Mouse (Mus musculus) CD4-positive naive resting alpha-beta T cell, adult 57 days (primary cell): ENCODE measurements around the gene Hist1h2bq. TPM values are rescaled to one million over a fixed set of nuclear protein-coding genes. Genes with fewer than 3 reads are reported as not detected.

ENCODE experiments used
- total RNA-seq: library from RNA; stranded (reverse); gene quantifications from one replicate; pipeline ENCODE4 v1.2.4, GENCODE M21; 2023

The Hist1h2bq gene
- total RNA-seq, result 49.3 TPM

GRCm38 (mm10) chr13:21810073-21810472, at the start of gene Hist1h2bq, which contains the start of gene Hist1h2ao:
Gene Hist1h2bq, minus strand, starts transcription at chr13:21810197.
Gene Hist1h2ao, plus strand, starts transcription at chr13:21810465.

GRCm38 (mm10) chr13:21833461-21833860, 23.5 kb upstream of the Hist1h2bq start, which contains the start of the genes Hist1h2ap and Hist1h2br:
Gene Hist1h2ap, minus strand, starts transcription at chr13:21833507.
Gene Hist1h2br, plus strand, starts transcription at chr13:21833743.

GRCm38 (mm10) chr13:21831418-21832394, 21.7 kb upstream of the Hist1h2bq start, which contains the start of gene Hist1h4n:
Gene Hist1h4n, minus strand, starts transcription at chr13:21832196.

GRCm38 (mm10) chr13:21811539-21811938, 1.5 kb upstream of the Hist1h2bq start, which contains the start of gene Hist1h4m:
Gene Hist1h4m, plus strand, starts transcription at chr13:21811746.

GRCm38 (mm10) chr13:21786899-21787629, 22.9 kb downstream of the Hist1h2bq start, which contains the start of the genes Hist1h2an and Hist1h2bp:
Gene Hist1h2an, minus strand, starts transcription at chr13:21787218.
Gene Hist1h2bp, plus strand, starts transcription at chr13:21787461.

GRCm38 (mm10) chr13:21783255-21783617, 26.8 kb downstream of the Hist1h2bq start, which contains the start of gene Hist1h3i:
Gene Hist1h3i, minus strand, starts transcription at chr13:21783370.

GRCm38 (mm10) chr13:21779767-21780731, 29.9 kb downstream of the Hist1h2bq start, which contains the start of gene Hist1h1b:
Gene Hist1h1b, minus strand, starts transcription at chr13:21780625.

Other genes starting within 250 kb of the Hist1h2bq start
- gene Olfr1364, start 228.4 kb downstream of the Hist1h2bq start, total RNA-seq, result not detected
- not detected for gene Olfr1362, start 196.2 kb downstream of the Hist1h2bq start, total RNA-seq
- gene Olfr11, start 167.7 kb downstream of the Hist1h2bq start, total RNA-seq, result not detected
- not detected for gene Olfr1361, start 146.8 kb downstream of the Hist1h2bq start, total RNA-seq
- not detected for gene Olfr1360, start 132.8 kb downstream of the Hist1h2bq start, total RNA-seq
- gene Olfr1359, start 112.1 kb downstream of the Hist1h2bq start, total RNA-seq, result not detected
- 28.4 TPM for gene Hist1h2bl, start 94.1 kb downstream of the Hist1h2bq start, total RNA-seq
- gene Hist1h2ai, start 93.8 kb downstream of the Hist1h2bq start, total RNA-seq, result 48.8 TPM
- 99.8 TPM for gene Hist1h3h, start 92.5 kb downstream of the Hist1h2bq start, total RNA-seq
- gene Hist1h2bm, start 88.2 kb downstream of the Hist1h2bq start, total RNA-seq, result 6.3 TPM
- 11.9 TPM for gene Hist1h4j, start 75.1 kb downstream of the Hist1h2bq start, total RNA-seq
- 339 TPM for gene Hist1h4k, start 59.7 kb downstream of the Hist1h2bq start, total RNA-seq
- 38.7 TPM for gene Hist1h2ak, start 56.4 kb downstream of the Hist1h2bq start, total RNA-seq
- gene Hist1h2bn, start 56.1 kb downstream of the Hist1h2bq start, total RNA-seq, result 75.5 TPM
- 9.5 TPM for gene Hist1h1b, start 29.6 kb downstream of the Hist1h2bq start, total RNA-seq
- gene Hist1h3i, start 26.8 kb downstream of the Hist1h2bq start, total RNA-seq, result 110 TPM
- gene Hist1h2an, start 23.0 kb downstream of the Hist1h2bq start, total RNA-seq, result 5.2 TPM
- gene Hist1h2bp, start 22.7 kb downstream of the Hist1h2bq start, total RNA-seq, result 22.1 TPM
- gene Hist1h2ao, start 268 bp upstream of the Hist1h2bq start, total RNA-seq, result 110 TPM
- gene Hist1h4m, start 1.5 kb upstream of the Hist1h2bq start, total RNA-seq, result 248 TPM
- 35.4 TPM for gene Hist1h4n, start 22.0 kb upstream of the Hist1h2bq start, total RNA-seq
- gene Hist1h2ap, start 23.3 kb upstream of the Hist1h2bq start, total RNA-seq, result 30.3 TPM
- gene Hist1h2br, start 23.5 kb upstream of the Hist1h2bq start, total RNA-seq, result 48.4 TPM
- gene Zfp184, start 134.9 kb upstream of the Hist1h2bq start, total RNA-seq, result 0.71 TPM
- gene Pom121l2, start 171.0 kb upstream of the Hist1h2bq start, total RNA-seq, result not detected
- gene Prss16, start 199.5 kb upstream of the Hist1h2bq start, total RNA-seq, result 0.65 TPM
- 25.1 TPM for gene Hist1h2ah, start 225.4 kb upstream of the Hist1h2bq start, total RNA-seq
- 16.7 TPM for gene Hist1h2bk, start 225.7 kb upstream of the Hist1h2bq start, total RNA-seq
- gene Hist1h4i, start 231.2 kb upstream of the Hist1h2bq start, total RNA-seq, result 47.7 TPM
- not detected for gene Hist1h2ag, start 232.7 kb upstream of the Hist1h2bq start, total RNA-seq
- gene Hist1h2bj, start 233.0 kb upstream of the Hist1h2bq start, total RNA-seq, result 18.5 TPM